Mouse (Mus musculus): ENCODE data around the gene Cdh3. TPM values are rescaled to one million over a fixed set of nuclear protein-coding genes. Genes with fewer than 3 reads are reported as not detected.

Gene Cdh3
- polyA plus RNA-seq, 1 experiment = 1.2 TPM

GRCm38 (mm10) chr8:106527241-106528036 is 16.7 kb downstream of the Cdh3 start:
- H3K27ac ChIP-seq (ENCODE audit: control insufficient read depth, insufficient read depth, low read depth, low read length) = no peak overlapping the region
- H3K4me3 ChIP-seq (ENCODE audit: control insufficient read depth, low read depth, low read length) = no peak overlapping the region
- no peaks in the 10 kb centered on the region for H3K36me3 ChIP-seq (ENCODE audit: control insufficient read depth, insufficient read depth, low read length)
- TF ChIP-seq POLR2A (IDR thresholded peaks at IDR 0.05; ENCODE audit: control insufficient read depth, low read depth, low read length) (no peak), CTCF (IDR thresholded peaks at IDR 0.05; ENCODE audit: control insufficient read depth, insufficient read depth, insufficient replicate concordance, low read depth, low read length) (peak; percentile 52; the same call in 1 of the 2 replicates)
- H3K27me3 ChIP-seq (ENCODE audit: control insufficient read depth, insufficient read depth, low read length) = no peaks in the 10 kb centered on the region
- H3K4me1 ChIP-seq (ENCODE audit: control insufficient read depth, insufficient read depth, low read length) = no peaks in the 10 kb centered on the region

GRCm38 (mm10) chr8:106528596-106529249 is 18.0 kb downstream of the Cdh3 start:
- no peak overlapping the region for H3K27ac ChIP-seq (ENCODE audit: control insufficient read depth, insufficient read depth, low read depth, low read length)
- no peak overlapping the region for H3K4me3 ChIP-seq (ENCODE audit: control insufficient read depth, low read depth, low read length)
- no peaks in the 10 kb centered on the region for H3K27me3 ChIP-seq (ENCODE audit: control insufficient read depth, insufficient read depth, low read length)
- TF ChIP-seq CTCF (IDR thresholded peaks at IDR 0.05; ENCODE audit: control insufficient read depth, insufficient read depth, insufficient replicate concordance, low read depth, low read length) (no peak), POLR2A (IDR thresholded peaks at IDR 0.05; ENCODE audit: control insufficient read depth, low read depth, low read length) (no peak)
- H3K36me3 ChIP-seq (ENCODE audit: control insufficient read depth, insufficient read depth, low read length) = no peaks in the 10 kb centered on the region
- H3K4me1 ChIP-seq (ENCODE audit: control insufficient read depth, insufficient read depth, low read length) = no peaks in the 10 kb centered on the region

GRCm38 (mm10) chr8:106529885-106530482 is 19.3 kb downstream of the Cdh3 start:
- no peak overlapping the region for H3K4me3 ChIP-seq (ENCODE audit: control insufficient read depth, low read depth, low read length)
- H3K27me3 ChIP-seq (ENCODE audit: control insufficient read depth, insufficient read depth, low read length) = no peaks in the 10 kb centered on the region
- no peak overlapping the region for H3K27ac ChIP-seq (ENCODE audit: control insufficient read depth, insufficient read depth, low read depth, low read length)
- no peaks in the 10 kb centered on the region for H3K36me3 ChIP-seq (ENCODE audit: control insufficient read depth, insufficient read depth, low read length)
- no peak for TF ChIP-seq CTCF (IDR thresholded peaks at IDR 0.05; ENCODE audit: control insufficient read depth, insufficient read depth, insufficient replicate concordance, low read depth, low read length)
- TF ChIP-seq POLR2A (IDR thresholded peaks at IDR 0.05; ENCODE audit: control insufficient read depth, low read depth, low read length) = no peak
- H3K4me1 ChIP-seq (ENCODE audit: control insufficient read depth, insufficient read depth, low read length) = no peaks in the 10 kb centered on the region

- no peaks in the 10 kb centered on the region for H3K36me3 ChIP-seq (ENCODE audit: control insufficient read depth, insufficient read depth, low read length)
- no peaks in the 10 kb centered on the region for H3K4me1 ChIP-seq (ENCODE audit: control insufficient read depth, insufficient read depth, low read length)
- no peak overlapping the region for H3K4me3 ChIP-seq (ENCODE audit: control insufficient read depth, low read depth, low read length)
- no peaks in the 10 kb centered on the region for H3K27me3 ChIP-seq (ENCODE audit: control insufficient read depth, insufficient read depth, low read length)
- no peak overlapping the region for H3K27ac ChIP-seq (ENCODE audit: control insufficient read depth, insufficient read depth, low read depth, low read length)
- peak; percentile 86; the same call in 1 of the 2 replicates for TF ChIP-seq CTCF (IDR thresholded peaks at IDR 0.05; ENCODE audit: control insufficient read depth, insufficient read depth, insufficient replicate concordance, low read depth, low read length)
- TF ChIP-seq POLR2A (IDR thresholded peaks at IDR 0.05; ENCODE audit: control insufficient read depth, low read depth, low read length) = no peak
These were observed 19.9 kb downstream of the Cdh3 start for GRCm38 (mm10) chr8:106530566-106530965.

GRCm38 (mm10) chr8:106533709-106534108 is 23.0 kb downstream of the Cdh3 start:
- Histone ChIP-seq H3K4me1 (ENCODE audit: control insufficient read depth, insufficient read depth, low read length) (no peaks in the 10 kb centered on the region), H3K27me3 (ENCODE audit: control insufficient read depth, insufficient read depth, low read length) (no peaks in the 10 kb centered on the region), H3K36me3 (ENCODE audit: control insufficient read depth, insufficient read depth, low read length) (no peaks in the 10 kb centered on the region), H3K4me3 (ENCODE audit: control insufficient read depth, low read depth, low read length) (no peak overlapping the region), H3K27ac (ENCODE audit: control insufficient read depth, insufficient read depth, low read depth, low read length) (no peak overlapping the region)
- no peak for TF ChIP-seq CTCF (IDR thresholded peaks at IDR 0.05; ENCODE audit: control insufficient read depth, insufficient read depth, insufficient replicate concordance, low read depth, low read length)
- TF ChIP-seq POLR2A (IDR thresholded peaks at IDR 0.05; ENCODE audit: control insufficient read depth, low read depth, low read length) = no peak

- H3K27ac ChIP-seq (ENCODE audit: control insufficient read depth, insufficient read depth, low read depth, low read length) = no peak overlapping the region
- no peaks in the 10 kb centered on the region for H3K36me3 ChIP-seq (ENCODE audit: control insufficient read depth, insufficient read depth, low read length)
- no peaks in the 10 kb centered on the region for H3K4me1 ChIP-seq (ENCODE audit: control insufficient read depth, insufficient read depth, low read length)
- H3K4me3 ChIP-seq (ENCODE audit: control insufficient read depth, low read depth, low read length) = no peak overlapping the region
- TF ChIP-seq CTCF (IDR thresholded peaks at IDR 0.05; ENCODE audit: control insufficient read depth, insufficient read depth, insufficient replicate concordance, low read depth, low read length) = no peak; the same call in 1 of the 2 replicates
- TF ChIP-seq POLR2A (IDR thresholded peaks at IDR 0.05; ENCODE audit: control insufficient read depth, low read depth, low read length) = no peak
- H3K27me3 ChIP-seq (ENCODE audit: control insufficient read depth, insufficient read depth, low read length) = no peaks in the 10 kb centered on the region
These were observed 23.8 kb downstream of the Cdh3 start for GRCm38 (mm10) chr8:106534449-106534848.

GRCm38 (mm10) chr8:106535448-106535847 is 24.8 kb downstream of the Cdh3 start:
- TF ChIP-seq POLR2A (IDR thresholded peaks at IDR 0.05; ENCODE audit: control insufficient read depth, low read depth, low read length) (no peak), CTCF (IDR thresholded peaks at IDR 0.05; ENCODE audit: control insufficient read depth, insufficient read depth, insufficient replicate concordance, low read depth, low read length) (peak; percentile 58; the same call in 1 of the 2 replicates)
- Histone ChIP-seq H3K27me3 (ENCODE audit: control insufficient read depth, insufficient read depth, low read length) (no peaks in the 10 kb centered on the region), H3K36me3 (ENCODE audit: control insufficient read depth, insufficient read depth, low read length) (no peaks in the 10 kb centered on the region), H3K4me3 (ENCODE audit: control insufficient read depth, low read depth, low read length) (no peak overlapping the region), H3K27ac (ENCODE audit: control insufficient read depth, insufficient read depth, low read depth, low read length) (no peak overlapping the region), H3K4me1 (ENCODE audit: control insufficient read depth, insufficient read depth, low read length) (no peaks in the 10 kb centered on the region)
